Mouse (Mus musculus) bone marrow macrophage, adult 2 months (primary cell): ENCODE measurements at regions not wholly inside any gene's neighbourhood (a gene's known extent, or its start where the extent isn't known, plus 50 kb on each side); places are given as distances from the start of the nearest gene placed in this dataset.

Experiments used
- H3K27ac ChIP-seq: 2 replicates; pipeline ENCODE4 v1.5.1; 2012; ENCODE audit warnings: low read depth, low read length; ENCODE audit not compliant: insufficient read depth
- H3K4me1 ChIP-seq: 2 replicates; pipeline ENCODE4 v1.6.1; 2012; ENCODE audit warnings: low read length; ENCODE audit not compliant: control insufficient read depth, insufficient read depth
- H3K4me3 ChIP-seq: 2 replicates; pipeline ENCODE4 v1.5.1; 2012; ENCODE audit warnings: mild to moderate bottlenecking, low read length, moderate library complexity; ENCODE audit not compliant: insufficient read depth
- CTCF ChIP-seq: IDR thresholded peaks from 2 replicates; pipeline ENCODE4 v1.5.1; 2012; ENCODE audit warnings: low read depth, mild to moderate bottlenecking, low read length, moderate library complexity
- POLR2A ChIP-seq: IDR thresholded peaks from 2 replicates; pipeline ENCODE4 v1.6.1; 2012; ENCODE audit warnings: mild to moderate bottlenecking, low read depth, low read length, borderline replicate concordance

GRCm38 (mm10) chr2:144198326-144199051 is 72.0 kb upstream of the Mgme1 start:
- TF ChIP-seq CTCF (no peak), POLR2A (no peak)
- Histone ChIP-seq H3K27ac (no peak overlapping the region), H3K4me3 (no peak overlapping the region), H3K4me1 (peaks cover 18% of the 10 kb centered on the region)
